Mouse (Mus musculus) midbrain, postnatal 0 days (tissue): ENCODE results near the gene Actc1. TPM values are rescaled to one million over a fixed set of nuclear protein-coding genes. Genes with fewer than 3 reads are reported as not detected.

Source experiments
- ATAC-seq: fragments of 200-750 bp; cut with Nextera tagmentation; 2 replicates; pipeline ENCODE4 v1.8.0; 2017; ENCODE audit warnings: moderate number of reproducible peaks, mild to moderate bottlenecking, moderate TSS enrichment, moderate library complexity; ENCODE audit not compliant: low FRiP score
- DNase-seq: peaks from one replicate; pipeline ENCODE4 v3.0.0-alpha.2; 2015; ENCODE audit warnings: low spot score
- H3K27ac ChIP-seq: fragments of 300-500 bp; sonication (generic); 2 replicates; pipeline ENCODE4 v1.5.1; 2014; ENCODE audit warnings: low read depth, mild to moderate bottlenecking, low read length, mixed read lengths
- H3K27me3 ChIP-seq: fragments of 300-500 bp; sonication (generic); 2 replicates; pipeline ENCODE4 v1.6.1; 2014; ENCODE audit warnings: low read length, control low read depth, mixed read lengths; ENCODE audit not compliant: insufficient read depth
- H3K36me3 ChIP-seq: fragments of 300-500 bp; sonication (generic); 2 replicates; pipeline ENCODE4 v1.6.1; 2014; ENCODE audit warnings: low read length, control low read depth, mixed read lengths; ENCODE audit not compliant: insufficient read depth
- H3K4me1 ChIP-seq: fragments of 300-500 bp; sonication (generic); 2 replicates; pipeline ENCODE4 v1.6.1; 2014; ENCODE audit warnings: mild to moderate bottlenecking, control low read depth, antibody characterized with exemption, low read length, mixed read lengths; ENCODE audit not compliant: insufficient read depth
- H3K4me2 ChIP-seq: fragments of 300-500 bp; sonication (generic); 2 replicates; pipeline ENCODE4 v1.6.1; 2014; ENCODE audit warnings: low read depth, mild to moderate bottlenecking, low read length, mixed read lengths; ENCODE audit not compliant: poor library complexity, severe bottlenecking
- H3K4me3 ChIP-seq: fragments of 300-500 bp; sonication (generic); 2 replicates; pipeline ENCODE4 v1.5.1; 2014; ENCODE audit warnings: low read depth, mild to moderate bottlenecking, low read length, moderate library complexity
- H3K9ac ChIP-seq: fragments of 300-500 bp; sonication (generic); replicated peaks from 2 replicates; pipeline ENCODE4 v1.6.1; 2014; ENCODE audit warnings: mild to moderate bottlenecking, low read length, moderate library complexity, mixed read lengths; ENCODE audit not compliant: poor library complexity, severe bottlenecking
- H3K9me3 ChIP-seq: fragments of 300-500 bp; sonication (generic); 2 replicates; pipeline ENCODE4 v1.6.1; 2016; ENCODE audit warnings: low read length, control low read depth
- CTCF ChIP-seq: IDR thresholded peaks from 2 replicates; pipeline ENCODE4 v1.5.1; 2016; ENCODE audit warnings: antibody characterized with exemption, mild to moderate bottlenecking
- WGBS: fragments of 180-500 bp; shearing (Covaris S2); extraction: QIAGEN DNeasy Blood & Tissue Kit; methylation state at CpG from one replicate; pipeline ENCODE4 v1.1.7; 2014; 5-methylcytosine and 5-hydroxymethylcytosine counted together
- polyA plus RNA-seq: library from polyadenylated mRNA; unstranded; fragments of >200 nt; fragmentation: Nextera tagmentation; extraction: Ambion mirVana; gene quantifications from 2 replicates; pipeline ENCODE4 v1.2.1, GENCODE M21; 2015
- total RNA-seq: library from RNA; depleted of rRNA; stranded (reverse); fragments of >200 nt; gene quantifications from 2 replicates; pipeline ENCODE4 v1.2.3, GENCODE M21; 2014; rRNA removed

Gene Actc1
- total and polyA plus RNA-seq, 2 experiments from 2014 or later: 0.17 to 2.6 TPM

DNA sequence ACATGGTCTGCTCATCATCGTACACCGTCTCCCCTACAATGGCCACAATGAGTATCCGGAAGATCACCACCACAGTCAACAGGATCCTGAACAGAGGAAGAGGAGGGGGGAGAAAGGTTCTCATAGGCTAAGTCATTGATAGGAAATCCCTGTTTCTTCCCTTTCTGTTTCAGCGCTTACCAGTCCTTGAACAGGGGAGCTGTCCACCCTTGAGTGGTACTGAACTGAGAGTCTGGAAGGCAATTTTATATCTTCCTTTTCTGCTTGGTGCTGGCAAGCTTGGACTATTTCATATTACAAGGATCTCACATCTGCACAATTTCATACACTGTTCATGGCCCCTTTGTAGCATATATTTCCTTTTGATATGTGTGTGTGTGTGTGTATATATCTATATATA, 41.5 kb downstream of the Actc1 start:
- peak overlapping the region; percentile 67 for H3K4me2 ChIP-seq
- WGBS: 51% methylated on average over 4 of the region's 4 CpGs
- 0 out of 2 replicates have a peak overlapping the region, but pooled peaks have one; percentile 88 for H3K9ac ChIP-seq
- peak overlapping the region; percentile 86; the same call in 1 of the 2 replicates for H3K27ac ChIP-seq
- DNase-seq (peak; percentile 32), ATAC-seq (no peak)
- no peak for TF ChIP-seq CTCF
- no peaks in the 10 kb centered on the region for H3K36me3 ChIP-seq
- no peaks in the 10 kb centered on the region; the same call in 1 of the 2 replicates for H3K4me1 ChIP-seq
- H3K27me3 ChIP-seq: no peaks in the 10 kb centered on the region
- no peaks in the 10 kb centered on the region for H3K9me3 ChIP-seq
- H3K4me3 ChIP-seq: peak overlapping the region; percentile 79

DNA sequence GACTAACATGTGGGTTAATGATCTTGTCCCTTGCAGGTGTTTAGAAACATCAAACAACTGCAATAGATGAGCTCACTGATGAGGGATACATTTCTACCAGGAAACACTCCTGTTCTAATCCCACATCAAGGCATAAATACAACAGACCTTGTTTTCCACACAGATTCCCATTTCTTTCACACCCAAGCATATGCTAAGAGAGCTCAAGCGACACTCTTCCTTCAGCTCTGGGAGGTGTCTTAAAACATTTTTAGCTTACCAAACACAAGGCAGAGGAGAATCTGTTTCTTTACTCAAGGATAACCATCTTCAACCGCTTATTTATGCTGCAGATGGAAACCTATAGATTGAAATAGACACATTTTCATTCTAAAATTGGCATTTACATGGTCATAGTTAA, 45.0 kb downstream of the Actc1 start:
- DNase-seq (no peak), ATAC-seq (no peak)
- Histone ChIP-seq H3K4me1 (no peaks in the 10 kb centered on the region), H3K4me3 (no peak overlapping the region), H3K9me3 (no peaks in the 10 kb centered on the region), H3K27ac (no peak overlapping the region), H3K4me2 (no peak overlapping the region), H3K27me3 (no peaks in the 10 kb centered on the region), H3K36me3 (no peaks in the 10 kb centered on the region), H3K9ac (no peak overlapping the region)
- 81% methylated on average over 2 of the region's 2 CpGs for WGBS
- TF ChIP-seq CTCF: no peak

DNA sequence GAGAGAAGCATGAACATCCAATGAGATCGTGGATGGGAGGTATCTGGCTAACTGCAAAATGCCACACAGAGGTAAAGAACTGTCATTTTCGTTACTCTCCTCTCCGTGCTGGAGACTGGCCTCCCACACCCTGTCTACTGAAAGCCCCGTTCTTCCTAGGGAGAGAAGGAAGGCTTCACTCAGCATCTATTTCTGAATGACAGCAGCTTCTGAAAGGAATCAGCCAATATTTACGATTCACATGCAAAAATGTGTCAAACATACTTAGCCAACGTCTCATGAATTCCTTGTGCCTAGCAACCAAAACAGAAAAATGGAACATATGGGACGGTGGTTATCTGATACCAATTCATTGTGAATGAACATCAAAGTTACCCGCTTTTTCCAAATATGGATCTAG, 55.9 kb downstream of the Actc1 start:
- 55% methylated on average over 8 of the region's 8 CpGs for WGBS
- ATAC-seq (no peak), DNase-seq (no peak)
- no peaks in the 10 kb centered on the region for H3K27me3 ChIP-seq
- H3K4me3 ChIP-seq: no peak overlapping the region
- no peak for TF ChIP-seq CTCF
- no peaks in the 10 kb centered on the region for H3K4me1 ChIP-seq
- H3K9ac ChIP-seq: no peak overlapping the region
- H3K36me3 ChIP-seq: no peaks in the 10 kb centered on the region
- no peak overlapping the region for H3K4me2 ChIP-seq
- no peak overlapping the region for H3K27ac ChIP-seq
- H3K9me3 ChIP-seq: no peaks in the 10 kb centered on the region

Other genes starting within 250 kb of the Actc1 start
- gene Scg5, start 224.4 kb downstream of the Actc1 start, total RNA-seq: 234 and 270 TPM in 2 replicates
- 406 and 419 TPM in 2 replicates for gene Scg5, start 224.4 kb downstream of the Actc1 start, polyA plus RNA-seq
- gene Arhgap11a, start 204.9 kb downstream of the Actc1 start, total RNA-seq: 1.2 and 1.3 TPM in 2 replicates
- gene Arhgap11a, start 204.9 kb downstream of the Actc1 start, polyA plus RNA-seq: 2.0 and 2.2 TPM in 2 replicates
- gene Gjd2, start 39.9 kb downstream of the Actc1 start, total RNA-seq: 73.3 TPM in 2 replicates
- 11.1 and 13.2 TPM in 2 replicates for gene Gjd2, start 39.9 kb downstream of the Actc1 start, polyA plus RNA-seq
- 28.2 and 30.1 TPM in 2 replicates for gene Aqr, start 133.5 kb upstream of the Actc1 start, total RNA-seq
- gene Aqr, start 133.5 kb upstream of the Actc1 start, polyA plus RNA-seq: 19.0 and 27.3 TPM in 2 replicates
- gene Zfp770, start 147.9 kb upstream of the Actc1 start, total RNA-seq: 19.5 and 25.9 TPM in 2 replicates
- gene Zfp770, start 147.9 kb upstream of the Actc1 start, polyA plus RNA-seq: 7.2 and 8.3 TPM in 2 replicates